Mouse (Mus musculus): Measurements from ENCODE around the gene Hoxa10. TPM values are rescaled to one million over a fixed set of nuclear protein-coding genes. Genes with fewer than 3 reads are reported as not detected.

The Hoxa10 gene
- polyA plus RNA-seq, 1 experiment from 2014 or later, result 0.05 TPM

DNA sequence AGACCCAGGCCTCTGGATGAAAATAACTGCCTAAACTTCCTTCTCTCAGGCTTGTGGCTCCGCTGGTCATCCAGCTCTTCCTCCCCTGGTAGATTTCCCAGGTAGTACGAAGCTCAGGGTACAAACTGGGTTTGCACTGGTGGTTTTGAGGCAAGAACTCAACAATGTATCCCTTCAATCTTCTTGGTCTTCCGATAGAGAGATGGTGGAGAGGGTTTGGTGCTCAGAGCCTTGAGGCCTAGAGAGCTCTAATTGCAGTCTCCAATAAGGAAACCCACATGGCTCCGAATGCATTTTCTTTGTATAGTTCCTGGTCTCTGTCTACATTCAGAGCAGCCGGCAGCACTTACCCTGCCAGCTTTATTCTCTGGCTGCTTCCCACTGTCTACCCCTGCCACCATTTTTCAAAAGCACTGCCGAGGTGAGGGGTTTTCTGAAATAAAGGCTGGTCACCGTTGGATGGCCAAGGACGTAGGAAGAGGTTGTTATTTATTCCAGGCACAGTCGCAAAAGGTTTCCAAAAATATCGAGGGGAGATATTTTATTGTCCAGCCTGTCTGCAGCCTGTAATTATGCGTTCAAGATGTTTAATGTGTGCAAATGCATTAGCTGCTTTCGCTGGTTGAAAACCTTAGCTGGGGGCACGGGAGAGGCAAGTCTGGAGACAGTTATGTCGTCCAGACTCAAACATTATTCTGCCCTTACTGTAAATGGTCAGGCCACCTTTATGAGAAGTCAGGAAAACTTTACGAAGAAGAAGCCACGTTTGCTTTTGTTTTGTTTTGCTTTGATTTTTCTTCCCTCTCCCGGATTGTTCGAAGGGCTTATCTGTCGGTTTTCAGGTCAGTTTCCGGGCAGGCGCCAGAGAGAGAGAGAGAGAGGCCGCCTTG is 32.4 kb upstream of the Hoxa10 start:
- Histone ChIP-seq H3K4me3 (ENCODE audit: low read depth, low read length) (no peak overlapping the region), H3K9me3 (replicated peaks; ENCODE audit: control insufficient read depth, low read length) (no peaks in the 10 kb centered on the region), H3K9ac (ENCODE audit: low read depth, low read length) (no peak overlapping the region), H3K4me1 (ENCODE audit: control insufficient read depth, low read depth, low read length) (no peaks in the 10 kb centered on the region), H3K27ac (ENCODE audit: low read length) (no peak overlapping the region), H3K27me3 (ENCODE audit: control insufficient read depth, insufficient read depth, low read depth, low read length) (peaks cover 94% of the 10 kb centered on the region), H3K36me3 (ENCODE audit: control insufficient read depth, insufficient read depth) (no peaks in the 10 kb centered on the region), H3K4me2 (ENCODE audit: low read depth, low read length) (no peak overlapping the region)
- no peak for ATAC-seq (ENCODE audit: low read depth)
- 8% methylated on average over 22 of the region's 22 CpGs for WGBS (ENCODE audit: insufficient replicate concordance)

GRCm38 (mm10) chr6:52270494-52271480 is 30.1 kb upstream of the Hoxa10 start:
- no peaks in the 10 kb centered on the region for H3K36me3 ChIP-seq (ENCODE audit: control insufficient read depth, insufficient read depth)
- WGBS (ENCODE audit: insufficient replicate concordance), result 9% methylated on average over 23 of the region's 23 CpGs
- H3K4me3 ChIP-seq (ENCODE audit: low read depth, low read length), result no peak overlapping the region
- no peak for ATAC-seq (ENCODE audit: low read depth)
- no peaks in the 10 kb centered on the region for H3K4me1 ChIP-seq (ENCODE audit: control insufficient read depth, low read depth, low read length)
- H3K27ac ChIP-seq (ENCODE audit: low read length), result no peak overlapping the region
- H3K4me2 ChIP-seq (ENCODE audit: low read depth, low read length), result no peak overlapping the region
- H3K9ac ChIP-seq (ENCODE audit: low read depth, low read length), result no peak overlapping the region
- H3K9me3 ChIP-seq (replicated peaks; ENCODE audit: control insufficient read depth, low read length), result no peaks in the 10 kb centered on the region
- peaks cover 94% of the 10 kb centered on the region for H3K27me3 ChIP-seq (ENCODE audit: control insufficient read depth, insufficient read depth, low read depth, low read length)

DNA sequence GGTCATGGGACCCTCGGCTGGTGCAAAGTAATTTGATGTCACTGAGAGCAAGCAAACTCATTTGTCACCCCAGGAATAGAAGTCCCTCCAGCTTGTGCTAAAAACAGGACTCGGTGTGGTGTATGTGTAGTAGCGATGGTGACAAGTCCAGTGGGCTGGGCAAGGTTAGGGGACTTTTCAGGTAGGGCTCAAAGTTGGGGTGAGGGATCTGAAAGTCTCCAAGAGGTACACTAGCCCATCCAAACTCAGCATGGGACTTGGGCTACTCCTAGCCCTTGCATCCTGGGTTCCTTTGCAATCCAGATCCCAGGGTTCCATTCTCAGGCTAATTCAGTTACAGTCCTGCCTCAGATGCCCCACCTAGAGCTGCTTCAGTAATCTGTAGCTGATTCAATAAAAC is 28.1 kb upstream of the Hoxa10 start:
- no peak overlapping the region for H3K9ac ChIP-seq (ENCODE audit: low read depth, low read length)
- no peak overlapping the region for H3K27ac ChIP-seq (ENCODE audit: low read length)
- no peaks in the 10 kb centered on the region for H3K9me3 ChIP-seq (replicated peaks; ENCODE audit: control insufficient read depth, low read length)
- no peaks in the 10 kb centered on the region for H3K4me1 ChIP-seq (ENCODE audit: control insufficient read depth, low read depth, low read length)
- H3K4me3 ChIP-seq (ENCODE audit: low read depth, low read length), result no peak overlapping the region
- no peak overlapping the region for H3K4me2 ChIP-seq (ENCODE audit: low read depth, low read length)
- no peak for ATAC-seq (ENCODE audit: low read depth)
- H3K36me3 ChIP-seq (ENCODE audit: control insufficient read depth, insufficient read depth), result no peaks in the 10 kb centered on the region
- H3K27me3 ChIP-seq (ENCODE audit: control insufficient read depth, insufficient read depth, low read depth, low read length), result peaks cover 95% of the 10 kb centered on the region
- 7% methylated on average over 3 of the region's 3 CpGs for WGBS (ENCODE audit: insufficient replicate concordance)

DNA sequence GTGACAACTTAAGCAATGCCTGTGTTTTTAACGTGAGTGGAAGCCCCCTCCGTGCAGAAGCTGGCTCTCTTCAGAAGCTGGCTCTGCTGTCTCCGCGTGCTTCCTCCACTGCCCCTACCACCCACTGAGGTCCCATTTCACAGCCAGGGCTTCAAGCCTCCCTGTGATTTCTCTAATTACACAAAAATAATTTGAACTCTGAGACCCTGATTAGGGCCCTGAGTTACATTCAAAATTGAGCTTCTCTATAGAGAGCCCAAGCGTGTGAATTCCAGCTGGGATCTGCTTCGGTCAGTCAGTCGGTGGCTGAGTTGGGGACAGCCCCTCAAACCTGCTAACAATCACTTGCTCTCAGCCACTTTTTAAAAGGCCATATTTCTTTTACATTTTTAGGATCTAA is 27.7 kb upstream of the Hoxa10 start:
- Histone ChIP-seq H3K27ac (ENCODE audit: low read length) (no peak overlapping the region), H3K4me3 (ENCODE audit: low read depth, low read length) (no peak overlapping the region), H3K27me3 (ENCODE audit: control insufficient read depth, insufficient read depth, low read depth, low read length) (peaks cover 95% of the 10 kb centered on the region), H3K36me3 (ENCODE audit: control insufficient read depth, insufficient read depth) (no peaks in the 10 kb centered on the region), H3K9ac (ENCODE audit: low read depth, low read length) (no peak overlapping the region), H3K9me3 (replicated peaks; ENCODE audit: control insufficient read depth, low read length) (no peaks in the 10 kb centered on the region), H3K4me1 (ENCODE audit: control insufficient read depth, low read depth, low read length) (no peaks in the 10 kb centered on the region), H3K4me2 (ENCODE audit: low read depth, low read length) (no peak overlapping the region)
- no peak for ATAC-seq (ENCODE audit: low read depth)
- 9% methylated on average over 7 of the region's 7 CpGs for WGBS (ENCODE audit: insufficient replicate concordance)

DNA sequence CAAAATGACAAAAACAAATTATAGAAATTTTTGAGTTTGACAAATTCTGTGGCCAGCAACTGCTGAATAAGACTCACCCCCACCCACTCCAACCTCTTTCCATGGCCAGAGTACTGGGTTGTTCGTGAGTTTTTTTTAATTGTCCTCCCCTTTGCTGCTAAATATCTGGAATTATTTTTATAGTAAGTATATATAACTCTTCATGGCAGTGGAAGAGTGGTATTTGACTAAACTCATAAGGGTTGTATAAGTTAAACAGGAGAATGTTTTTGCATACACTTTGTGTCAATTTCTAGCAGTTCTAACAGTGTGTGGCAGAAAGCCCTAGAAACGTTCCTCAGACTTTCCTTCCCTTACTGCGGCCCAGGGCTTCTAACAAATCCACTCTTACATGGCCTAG is 27.0 kb upstream of the Hoxa10 start:
- no peak for ATAC-seq (ENCODE audit: low read depth)
- H3K4me3 ChIP-seq (ENCODE audit: low read depth, low read length), result no peak overlapping the region
- WGBS (ENCODE audit: insufficient replicate concordance), result 8% methylated on average over 3 of the region's 3 CpGs
- H3K27me3 ChIP-seq (ENCODE audit: control insufficient read depth, insufficient read depth, low read depth, low read length), result peaks cover 95% of the 10 kb centered on the region
- no peak overlapping the region for H3K4me2 ChIP-seq (ENCODE audit: low read depth, low read length)
- no peaks in the 10 kb centered on the region for H3K36me3 ChIP-seq (ENCODE audit: control insufficient read depth, insufficient read depth)
- H3K27ac ChIP-seq (ENCODE audit: low read length), result no peak overlapping the region
- no peaks in the 10 kb centered on the region for H3K9me3 ChIP-seq (replicated peaks; ENCODE audit: control insufficient read depth, low read length)
- H3K4me1 ChIP-seq (ENCODE audit: control insufficient read depth, low read depth, low read length), result no peaks in the 10 kb centered on the region
- H3K9ac ChIP-seq (ENCODE audit: low read depth, low read length), result no peak overlapping the region

- H3K4me2 ChIP-seq (ENCODE audit: low read depth, low read length), result no peak overlapping the region
- WGBS (ENCODE audit: insufficient replicate concordance), result 19% methylated on average over 5 of the region's 5 CpGs
- no peaks in the 10 kb centered on the region for H3K9me3 ChIP-seq (replicated peaks; ENCODE audit: control insufficient read depth, low read length)
- ATAC-seq (ENCODE audit: low read depth), result no peak
- no peak overlapping the region for H3K4me3 ChIP-seq (ENCODE audit: low read depth, low read length)
- no peaks in the 10 kb centered on the region for H3K36me3 ChIP-seq (ENCODE audit: control insufficient read depth, insufficient read depth)
- no peak overlapping the region for H3K27ac ChIP-seq (ENCODE audit: low read length)
- no peaks in the 10 kb centered on the region for H3K4me1 ChIP-seq (ENCODE audit: control insufficient read depth, low read depth, low read length)
- H3K27me3 ChIP-seq (ENCODE audit: control insufficient read depth, insufficient read depth, low read depth, low read length), result peaks cover 95% of the 10 kb centered on the region
- H3K9ac ChIP-seq (ENCODE audit: low read depth, low read length), result no peak overlapping the region
Observed at GRCm38 (mm10) chr6:52267221-52267620, 26.6 kb upstream of the Hoxa10 start.

DNA sequence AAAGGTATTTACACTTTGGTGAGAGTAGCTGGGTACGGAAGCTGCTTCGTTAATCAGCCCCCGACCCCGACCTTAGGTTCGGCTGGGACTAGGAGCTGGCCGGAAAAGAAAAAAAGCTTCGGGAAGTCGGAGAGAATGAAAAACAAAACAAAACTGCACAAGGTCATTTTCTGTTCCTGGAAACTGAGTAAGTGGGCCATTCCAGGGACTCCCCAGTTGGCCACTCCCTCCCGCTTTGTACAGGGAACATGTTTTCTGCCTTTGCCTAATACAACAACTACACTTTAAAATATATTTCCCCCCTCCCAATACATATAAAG is 26.0 kb upstream of the Hoxa10 start:
- no peak overlapping the region for H3K4me2 ChIP-seq (ENCODE audit: low read depth, low read length)
- no peak overlapping the region for H3K9ac ChIP-seq (ENCODE audit: low read depth, low read length)
- ATAC-seq (ENCODE audit: low read depth), result no peak
- WGBS (ENCODE audit: insufficient replicate concordance), result 5% methylated on average over 9 of the region's 9 CpGs
- H3K27me3 ChIP-seq (ENCODE audit: control insufficient read depth, insufficient read depth, low read depth, low read length), result peaks cover 97% of the 10 kb centered on the region
- H3K4me1 ChIP-seq (ENCODE audit: control insufficient read depth, low read depth, low read length), result no peaks in the 10 kb centered on the region
- H3K36me3 ChIP-seq (ENCODE audit: control insufficient read depth, insufficient read depth), result no peaks in the 10 kb centered on the region
- no peak overlapping the region for H3K27ac ChIP-seq (ENCODE audit: low read length)
- no peaks in the 10 kb centered on the region for H3K9me3 ChIP-seq (replicated peaks; ENCODE audit: control insufficient read depth, low read length)
- no peak overlapping the region for H3K4me3 ChIP-seq (ENCODE audit: low read depth, low read length)

DNA sequence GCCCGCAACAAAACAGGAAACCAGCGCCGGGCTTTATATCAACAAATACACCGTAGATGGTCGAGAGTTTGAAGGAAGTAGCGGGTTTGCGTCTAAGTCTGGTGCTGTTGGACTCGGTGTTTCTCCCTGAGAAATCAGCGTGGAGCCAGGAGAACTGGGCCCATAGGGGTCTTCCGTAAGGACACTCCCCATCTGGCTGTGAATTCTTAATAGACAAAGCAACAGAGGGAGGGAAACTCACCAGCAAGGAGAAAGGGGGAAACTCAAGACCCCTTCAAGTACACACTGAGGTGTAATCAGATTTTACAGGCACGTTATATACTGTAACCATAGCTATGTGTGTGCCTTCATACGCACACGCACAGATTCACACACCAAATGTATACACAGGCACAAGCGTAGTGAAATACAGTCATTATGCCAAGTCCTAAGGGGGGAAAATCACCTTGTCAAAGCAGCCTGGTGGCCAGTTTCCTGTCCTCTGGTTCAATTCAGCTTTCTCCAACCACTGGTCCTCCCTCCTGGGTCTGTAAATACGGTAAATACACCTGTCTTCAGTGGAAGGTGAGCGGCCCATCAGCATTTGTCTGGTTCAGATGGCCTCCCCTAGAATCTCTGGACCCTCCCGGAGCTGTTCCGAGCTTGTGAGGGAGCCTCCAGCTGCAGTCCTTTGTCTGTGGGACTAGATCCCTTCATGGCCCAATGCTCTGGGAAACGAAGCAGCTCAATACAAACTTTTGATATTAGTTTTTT is 25.4 kb upstream of the Hoxa10 start:
- ATAC-seq (ENCODE audit: low read depth), result no peak
- no peak overlapping the region for H3K4me2 ChIP-seq (ENCODE audit: low read depth, low read length)
- peaks cover 97% of the 10 kb centered on the region for H3K27me3 ChIP-seq (ENCODE audit: control insufficient read depth, insufficient read depth, low read depth, low read length)
- WGBS (ENCODE audit: insufficient replicate concordance), result 2% methylated on average over 19 of the region's 19 CpGs
- H3K9ac ChIP-seq (ENCODE audit: low read depth, low read length), result no peak overlapping the region
- H3K27ac ChIP-seq (ENCODE audit: low read length), result no peak overlapping the region
- no peaks in the 10 kb centered on the region for H3K9me3 ChIP-seq (replicated peaks; ENCODE audit: control insufficient read depth, low read length)
- no peaks in the 10 kb centered on the region for H3K4me1 ChIP-seq (ENCODE audit: control insufficient read depth, low read depth, low read length)
- H3K4me3 ChIP-seq (ENCODE audit: low read depth, low read length), result no peak overlapping the region
- H3K36me3 ChIP-seq (ENCODE audit: control insufficient read depth, insufficient read depth), result no peaks in the 10 kb centered on the region

All from liver, embryonic 16.5 days (tissue).